19 mouse cellular contexts compared by ENCODE assay signal in genomic region chr2:161398061-161398460, GRCm38 (mm10).
DNase-seq lines count a peak whose midpoint lies in the region; ATAC-seq lines count a peak whose summit lies in the region.
"Had no signal": no experiment of that assay in that cellular context is flagged by ENCODE, and none has a peak within 500 bp of the region (broad histone marks: within the 10 kb centered on the region; RNA-seq: fewer than 3 reads in every experiment).

No protein-coding gene starts in this region.

- H3K27me3 ChIP-seq in liver, embryonic 11.5 days (replicated peaks; ENCODE audit: control insufficient read depth, insufficient read depth, low read length): no peaks in the 10 kb centered on the region
- H3K27me3 ChIP-seq in megakaryocyte, embryonic 14.5 days (replicated peaks): no peaks in the 10 kb centered on the region
- no peaks in the 10 kb centered on the region for H3K27me3 ChIP-seq in heart, embryonic 12.5 days (replicated peaks)
- H3K27me3 ChIP-seq: embryonic facial prominence, embryonic 12.5 days; forebrain, embryonic 13.5 days; forebrain, embryonic 15.5 days had no signal

- H3K4me3 ChIP-seq in liver, embryonic 11.5 days (ENCODE audit: low read depth, low read length): no peak overlapping the region
- H3K4me3 ChIP-seq in megakaryocyte, embryonic 14.5 days (replicated peaks): peak overlapping the region; percentile 69
- H3K4me3 ChIP-seq in heart, embryonic 12.5 days: no peak overlapping the region
- H3K4me3 ChIP-seq: embryonic facial prominence, embryonic 10.5 days; embryonic facial prominence, embryonic 12.5 days; forebrain, embryonic 13.5 days; forebrain, embryonic 15.5 days had no signal

- DNase-seq in liver, embryonic 11.5 days (ENCODE audit: low spot score): no peak
- no peak for DNase-seq in liver
- DNase-seq: adrenal gland, adult 2 months; adrenal gland, postnatal 10 days; adrenal gland, postnatal 25 days; cerebellum, adult 11 months; cerebellum, adult 18-20 months; cerebellum, adult 8-10 months; cerebellum, adult 9-11 months; cerebellum, postnatal 14 days; cerebellum, postnatal 36 days; forebrain, postnatal 0 days had no signal

- peak; percentile 36; the same call in 1 of the 2 replicates for ATAC-seq in liver, embryonic 11.5 days (replicated peaks; ENCODE audit: low FRiP score)
- no peak for ATAC-seq in megakaryocyte, adult 5-6 weeks (ENCODE audit: poor library complexity, severe bottlenecking)
- ATAC-seq in heart, embryonic 12.5 days (ENCODE audit: insufficient number of reproducible peaks, low FRiP score): no peak
- ATAC-seq: forebrain, embryonic 13.5 days; forebrain, embryonic 15.5 days; forebrain, postnatal 0 days had no signal

- WGBS in liver, embryonic 11.5 days: 53% methylated on average over 3 of the region's 3 CpGs
- 82% methylated on average over 3 of the region's 3 CpGs for WGBS in heart, embryonic 12.5 days

- H3K27ac ChIP-seq in liver, embryonic 11.5 days (ENCODE audit: low read depth, low read length): no peak overlapping the region
- no peak overlapping the region for H3K27ac ChIP-seq in heart, embryonic 12.5 days (ENCODE audit: poor library complexity, severe bottlenecking)
- H3K27ac ChIP-seq: embryonic facial prominence, embryonic 10.5 days; embryonic facial prominence, embryonic 12.5 days; forebrain, embryonic 13.5 days; forebrain, embryonic 15.5 days had no signal

- H3K9me3 ChIP-seq in liver, embryonic 11.5 days (ENCODE audit: control insufficient read depth, low read length): no peaks in the 10 kb centered on the region
- peaks cover 46% of the 10 kb centered on the region for H3K9me3 ChIP-seq in megakaryocyte, embryonic 14.5 days
- peaks cover 8% of the 10 kb centered on the region for H3K9me3 ChIP-seq in heart, embryonic 12.5 days (replicated peaks)
- H3K9me3 ChIP-seq: embryonic facial prominence, embryonic 10.5 days; embryonic facial prominence, embryonic 12.5 days; forebrain, embryonic 13.5 days; forebrain, embryonic 15.5 days had no signal

- no peak overlapping the region for H3K4me2 ChIP-seq in liver, embryonic 11.5 days
- H3K4me2 ChIP-seq in heart, embryonic 12.5 days: no peak overlapping the region
- H3K4me2 ChIP-seq: embryonic facial prominence, embryonic 12.5 days; forebrain, embryonic 13.5 days; forebrain, embryonic 15.5 days had no signal

- H3K36me3 ChIP-seq in liver, embryonic 11.5 days (ENCODE audit: control insufficient read depth, insufficient read depth, low read length): no peaks in the 10 kb centered on the region
- peaks cover 4% of the 10 kb centered on the region for H3K36me3 ChIP-seq in megakaryocyte, embryonic 14.5 days (replicated peaks; ENCODE audit: low read length)
- no peaks in the 10 kb centered on the region for H3K36me3 ChIP-seq in heart, embryonic 12.5 days
- H3K36me3 ChIP-seq: embryonic facial prominence, embryonic 10.5 days; embryonic facial prominence, embryonic 12.5 days; forebrain, embryonic 15.5 days had no signal

- no peaks in the 10 kb centered on the region for H3K4me1 ChIP-seq in liver, embryonic 11.5 days (replicated peaks; ENCODE audit: control insufficient read depth, insufficient read depth, low read length)
- peaks cover 46% of the 10 kb centered on the region for H3K4me1 ChIP-seq in megakaryocyte, embryonic 14.5 days
- H3K4me1 ChIP-seq in heart, embryonic 12.5 days (replicated peaks): no peaks in the 10 kb centered on the region
- H3K4me1 ChIP-seq: embryonic facial prominence, embryonic 10.5 days; embryonic facial prominence, embryonic 12.5 days; forebrain, embryonic 13.5 days; forebrain, embryonic 15.5 days had no signal

- no peak overlapping the region for H3K9ac ChIP-seq in liver, embryonic 11.5 days (ENCODE audit: low read depth, low read length)
- H3K9ac ChIP-seq in heart, embryonic 12.5 days: no peak overlapping the region
- H3K9ac ChIP-seq: embryonic facial prominence, embryonic 12.5 days; forebrain, embryonic 13.5 days; forebrain, embryonic 15.5 days; forebrain, postnatal 0 days had no signal
